Mouse (Mus musculus) ES-E14 (cell line): ENCODE data around the gene Usp49. TPM values are rescaled to one million over a fixed set of nuclear protein-coding genes. Genes with fewer than 3 reads are reported as not detected.
A peak's percentile ranks its signal among the peaks of the same experiment; 100 is the strongest.

Source experiments
- DNase-seq: peaks from one replicate; pipeline ENCODE4 v3.0.0-alpha.2; 2013; ENCODE audit warnings: low read depth, low spot score
- H3K27ac ChIP-seq: 2 replicates; pipeline ENCODE4 v1.5.1; 2012; ENCODE audit warnings: low read depth, mild to moderate bottlenecking, low read length, moderate library complexity, mixed read lengths; ENCODE audit not compliant: poor library complexity, insufficient read depth, severe bottlenecking
- H3K36me3 ChIP-seq: 2 replicates; pipeline ENCODE4 v1.6.1; 2012; ENCODE audit warnings: mild to moderate bottlenecking, low read length, moderate library complexity, mixed read lengths; ENCODE audit not compliant: control insufficient read depth, poor library complexity, insufficient read depth, severe bottlenecking
- H3K4me1 ChIP-seq, 2 experiments: fragments of 150-350 bp in 1 of 2; sonication (generic) in 1 of 2; 2 replicates each; pipeline ENCODE4 v1.6.1; 2012; ENCODE audit warnings: low read length in 2 of 2, mild to moderate bottlenecking in 1 of 2, mixed read lengths in 1 of 2; ENCODE audit not compliant: control insufficient read depth in 2 of 2, insufficient read depth in 2 of 2, poor library complexity in 1 of 2
- H3K4me3 ChIP-seq, 2 experiments: fragments of 150-350 bp in 1 of 2; sonication (generic) in 1 of 2; 2 replicates each; pipeline ENCODE4 v1.5.1; 2012; ENCODE audit warnings: low read length in 2 of 2, low read depth in 1 of 2, mild to moderate bottlenecking in 1 of 2, mixed read lengths in 1 of 2; ENCODE audit not compliant: insufficient read depth in 1 of 2, poor library complexity in 1 of 2, severe bottlenecking in 1 of 2
- H3K9ac ChIP-seq: 2 replicates; pipeline ENCODE4 v1.6.1; 2012; ENCODE audit warnings: low read depth, mild to moderate bottlenecking, low read length, mixed read lengths; ENCODE audit not compliant: poor library complexity, insufficient read depth, severe bottlenecking
- H3K9me3 ChIP-seq: fragments of 150-350 bp; sonication (generic); 2 replicates; pipeline ENCODE4 v1.6.1; 2012; ENCODE audit warnings: low read depth, mild to moderate bottlenecking, low read length; ENCODE audit not compliant: control insufficient read depth, insufficient read depth
- CHD2 ChIP-seq: IDR thresholded peaks from 2 replicates; pipeline ENCODE4 v1.6.1; 2014; ENCODE audit warnings: mild to moderate bottlenecking, low read depth, low read length, inconsistent platforms
- HCFC1 ChIP-seq: IDR thresholded peaks from 2 replicates; pipeline ENCODE4 v1.6.1; 2012; ENCODE audit warnings: low read length, inconsistent platforms, borderline replicate concordance; ENCODE audit not compliant: insufficient read depth
- MAFK ChIP-seq: IDR thresholded peaks from 2 replicates; pipeline ENCODE4 v1.6.1; 2014; ENCODE audit warnings: mild to moderate bottlenecking, low read depth, low read length, inconsistent platforms; ENCODE audit not compliant: insufficient read depth
- ZC3H11A ChIP-seq: IDR thresholded peaks from 2 replicates; pipeline ENCODE4 v1.6.1; 2012; ENCODE audit warnings: low read depth, mild to moderate bottlenecking, inconsistent platforms, low read length, borderline replicate concordance
- ZNF384 ChIP-seq: IDR thresholded peaks from 2 replicates; pipeline ENCODE4 v1.6.1; 2012; ENCODE audit warnings: low read depth, low read length, inconsistent platforms
- in situ Hi-C, 2 experiments: fragments of 600-800 bp; cut with MboI; formaldehyde crosslinking; loops; one replicate each; pipeline ENCODE4 v1.15.1; 2025; ENCODE audit warnings: low sequenced_read_pairs in 2 of 2, inconsistent platforms in 1 of 2; ENCODE audit not compliant: unreplicated experiment in 2 of 2
- total RNA-seq: library from RNA; depleted of rRNA; stranded (reverse); fragments of 300-350 nt; gene quantifications from 2 replicates; pipeline ENCODE4 v1.2.3, GENCODE M21; 2012

Gene Usp49
- total RNA-seq, 1 experiment = 10.0 TPM

GRCm38 (mm10) chr17:47691650-47692049 lies 61.2 kb downstream of the Usp49 start:
- no peak overlapping the region for H3K4me3 ChIP-seq
- H3K9ac ChIP-seq = no peak overlapping the region
- DNase-seq = no peak
- H3K9me3 ChIP-seq = no peaks in the 10 kb centered on the region
- peaks cover 2% of the 10 kb centered on the region; the same call in 1 of the 2 replicates for H3K36me3 ChIP-seq
- no peak overlapping the region for H3K27ac ChIP-seq
- peaks cover 3 to 7% of the 10 kb centered on the region in 2 experiments; a peak in 1 of 4 replicates for H3K4me1 ChIP-seq
- in situ Hi-C loops = no loop called here
- TF ChIP-seq ZC3H11A (no peak), CHD2 (no peak), HCFC1 (no peak), MAFK (no peak), ZNF384 (no peak)

GRCm38 (mm10) chr17:47693671-47694441 lies 63.4 kb downstream of the Usp49 start:
- Histone ChIP-seq H3K27ac (no peak overlapping the region; the same call in 1 of the 2 replicates), H3K36me3 (peaks cover 3% of the 10 kb centered on the region; the same call in 1 of the 2 replicates), H3K4me1 (peaks cover 0 to 4% of the 10 kb centered on the region in 2 experiments; a peak in 1 of 4 replicates), H3K9ac (peak overlapping the region; percentile 56; the same call in 1 of the 2 replicates), H3K4me3 (peak overlapping the region; percentile 86 to 90), H3K9me3 (no peaks in the 10 kb centered on the region)
- no peak for DNase-seq
- in situ Hi-C loops = no loop called here
- TF ChIP-seq ZC3H11A (no peak), MAFK (no peak), ZNF384 (no peak), CHD2 (no peak), HCFC1 (no peak)

- in situ Hi-C loops = no loop called here
- peaks cover 0 to 4% of the 10 kb centered on the region in 2 experiments; a peak in 1 of 4 replicates for H3K4me1 ChIP-seq
- peak within 1 kb of the TSS; percentile 86 to 90 for H3K4me3 ChIP-seq
- H3K9ac ChIP-seq = peak within 1 kb of the TSS; percentile 77
- TF ChIP-seq ZNF384 = no peak
- TF ChIP-seq CHD2 = no peak
- no peak for TF ChIP-seq HCFC1
- no peak for TF ChIP-seq ZC3H11A
- no peak for TF ChIP-seq MAFK
- peaks cover 3% of the 10 kb centered on the region; the same call in 1 of the 2 replicates for H3K36me3 ChIP-seq
- no peak within 1 kb of the TSS; the same call in 1 of the 2 replicates for H3K27ac ChIP-seq
- no peaks in the 10 kb centered on the region for H3K9me3 ChIP-seq
- no peak for DNase-seq
These were observed 63.8 kb downstream of the Usp49 start, which contains the start of gene Gm21981 for GRCm38 (mm10) chr17:47694442-47694502. Gene Gm21981, minus strand, starts transcription at chr17:47694455.

GRCm38 (mm10) chr17:47694503-47695336 lies 64.2 kb downstream of the Usp49 start, which contains the start of gene Prickle4:
Gene Prickle4, minus strand, starts transcription at chr17:47694736.
- DNase-seq = peak; percentile 93
- peaks cover 3% of the 10 kb centered on the region; the same call in 1 of the 2 replicates for H3K36me3 ChIP-seq
- peaks cover 0 to 5% of the 10 kb centered on the region in 2 experiments; a peak in 1 of 4 replicates for H3K4me1 ChIP-seq
- peak within 1 kb of the TSS; percentile 86 to 90 for H3K4me3 ChIP-seq
- no peak within 1 kb of the TSS; the same call in 1 of the 2 replicates for H3K27ac ChIP-seq
- H3K9ac ChIP-seq = peak within 1 kb of the TSS; percentile 77
- in situ Hi-C loops = no loop called here
- H3K9me3 ChIP-seq = no peaks in the 10 kb centered on the region
- TF ChIP-seq ZNF384 (no peak), ZC3H11A (0 out of 2 replicates have a peak, but pooled peaks have one; percentile 15), CHD2 (no peak), HCFC1 (peak; percentile 66; the same call in 1 of the 2 replicates), MAFK (no peak)
